ENCODE assay signal across 29 mouse cellular contexts in the genomic region with DNA sequence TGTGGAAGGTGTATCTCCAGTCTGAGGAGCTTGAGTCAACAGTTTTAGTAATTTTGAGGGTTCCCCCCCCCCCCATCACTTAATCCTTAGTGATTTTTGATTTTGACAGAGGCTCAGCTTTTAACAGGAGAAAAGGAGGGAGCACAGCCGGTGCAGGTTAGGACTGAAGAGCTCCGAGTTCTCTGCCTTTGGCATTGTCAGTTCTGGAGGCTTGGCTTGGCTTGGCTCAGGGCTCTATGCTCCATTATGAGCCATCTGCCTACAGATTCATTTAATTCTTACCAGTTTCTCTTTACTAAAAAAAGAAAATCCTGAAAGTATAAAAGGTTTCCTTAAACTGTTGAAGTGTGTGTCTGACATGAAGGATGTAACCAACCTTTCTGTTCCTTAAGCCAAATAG. TPM values are rescaled to one million over a fixed set of nuclear protein-coding genes. Genes with fewer than 3 reads are reported as not detected.
DNase-seq lines count a peak whose midpoint lies in the region; ATAC-seq and TF ChIP-seq lines count a peak whose summit lies in the region.
"Had no signal": no experiment of that assay in that cellular context is flagged by ENCODE, and none has a peak within 500 bp of the region (broad histone marks: within the 10 kb centered on the region; RNA-seq: fewer than 3 reads in every experiment).

No protein-coding gene starts in this region.

- WGBS in forebrain, postnatal 0 days = 71% methylated on average over 2 of the region's 2 CpGs
- WGBS in forebrain, embryonic 13.5 days = 94% methylated on average over 2 of the region's 2 CpGs
- 89% methylated on average over 2 of the region's 2 CpGs for WGBS in midbrain, embryonic 10.5 days

- H3K4me3 ChIP-seq in forebrain, postnatal 0 days (ENCODE audit: low read depth, low read length) = no peak overlapping the region
- no peak overlapping the region for H3K4me3 ChIP-seq in forebrain, embryonic 13.5 days
- no peak overlapping the region for H3K4me3 ChIP-seq in midbrain, embryonic 10.5 days
- H3K4me3 ChIP-seq: erythroblast, embryonic 14.5 days; heart, embryonic 10.5 days; heart, embryonic 15.5 days; hindbrain, embryonic 12.5 days had no signal

- H3K27ac ChIP-seq in forebrain, postnatal 0 days (ENCODE audit: low read depth, low read length) = 0 out of 2 replicates have a peak overlapping the region, but pooled peaks have one; percentile 35
- H3K27ac ChIP-seq in forebrain, embryonic 13.5 days = no peak overlapping the region
- no peak overlapping the region for H3K27ac ChIP-seq in midbrain, embryonic 10.5 days (replicated peaks)
- H3K27ac ChIP-seq: heart, embryonic 10.5 days; heart, embryonic 15.5 days; hindbrain, embryonic 12.5 days; liver, embryonic 14.5 days had no signal

- H3K27me3 ChIP-seq in forebrain, postnatal 0 days (ENCODE audit: insufficient read depth, low read length) = no peaks in the 10 kb centered on the region
- no peaks in the 10 kb centered on the region for H3K27me3 ChIP-seq in forebrain, embryonic 13.5 days
- no peaks in the 10 kb centered on the region for H3K27me3 ChIP-seq in midbrain, embryonic 10.5 days (ENCODE audit: low read depth, poor library complexity, severe bottlenecking)
- H3K27me3 ChIP-seq: heart, embryonic 15.5 days; hindbrain, embryonic 12.5 days; Patski had no signal

- no peaks in the 10 kb centered on the region for H3K9me3 ChIP-seq in forebrain, postnatal 0 days (ENCODE audit: low read length)
- H3K9me3 ChIP-seq in forebrain, embryonic 13.5 days (replicated peaks) = no peaks in the 10 kb centered on the region
- H3K9me3 ChIP-seq in midbrain, embryonic 10.5 days (replicated peaks) = no peaks in the 10 kb centered on the region
- H3K9me3 ChIP-seq: heart, embryonic 10.5 days; heart, embryonic 15.5 days; hindbrain, embryonic 12.5 days had no signal

- TF ChIP-seq CTCF in forebrain, postnatal 0 days (IDR thresholded peaks at IDR 0.05; ENCODE audit: low read depth) = no peak

- DNase-seq in forebrain, postnatal 0 days = peak; percentile 20
- DNase-seq in brain, adult 2 months (ENCODE audit: low read depth, low spot score) = peak; percentile 78
- DNase-seq in cerebellum, adult 11-12 months = peak; percentile 55
- peak; percentile 69 for DNase-seq in cerebellum, adult 9-11 months
- no peak for DNase-seq in midbrain, embryonic 10.5 days (ENCODE audit: low spot score)
- DNase-seq in right cerebral cortex, adult 18-20 months = no peak
- no peak for DNase-seq in gastrocnemius, postnatal 4 days (ENCODE audit: low spot score in 2 of 2)
- DNase-seq: adrenal gland, postnatal 10 days; gastrocnemius, postnatal 10 days; heart, postnatal 36 days; kidney, adult 11 months; kidney, postnatal 25 days; layer of hippocampus, postnatal 36 days; liver; lung, adult 2 months; lung, postnatal 14 days; thymus, adult 2 months; thymus, postnatal 36 days had no signal

- H3K9ac ChIP-seq in forebrain, postnatal 0 days = no peak overlapping the region
- H3K9ac ChIP-seq in forebrain, embryonic 13.5 days = no peak overlapping the region
- H3K9ac ChIP-seq: heart, embryonic 15.5 days; hindbrain, embryonic 12.5 days; liver, embryonic 14.5 days had no signal

- H3K4me2 ChIP-seq in forebrain, postnatal 0 days (ENCODE audit: low read depth) = no peak overlapping the region
- H3K4me2 ChIP-seq in forebrain, embryonic 13.5 days = no peak overlapping the region
- H3K4me2 ChIP-seq: heart, embryonic 15.5 days; hindbrain, embryonic 12.5 days had no signal

- H3K36me3 ChIP-seq in forebrain, postnatal 0 days (ENCODE audit: insufficient read depth) = peaks cover 7% of the 10 kb centered on the region; the same call in 1 of the 2 replicates
- peaks cover 7% of the 10 kb centered on the region for H3K36me3 ChIP-seq in forebrain, embryonic 13.5 days (ENCODE audit: poor library complexity, severe bottlenecking)
- H3K36me3 ChIP-seq in midbrain, embryonic 10.5 days = peaks cover 23% of the 10 kb centered on the region
- H3K36me3 ChIP-seq: heart, embryonic 15.5 days had no signal

- no peaks in the 10 kb centered on the region for H3K4me1 ChIP-seq in forebrain, postnatal 0 days (ENCODE audit: insufficient read depth)
- peaks cover 14% of the 10 kb centered on the region for H3K4me1 ChIP-seq in forebrain, embryonic 13.5 days
- peaks cover 4% of the 10 kb centered on the region; the same call in 1 of the 2 replicates for H3K4me1 ChIP-seq in midbrain, embryonic 10.5 days

- ATAC-seq in forebrain, postnatal 0 days = peak; percentile 60
- ATAC-seq in forebrain, embryonic 13.5 days = no peak
- ATAC-seq: forebrain, embryonic 14.5 days; midbrain, embryonic 16.5 days; Patski had no signal

RNA-seq across cellular contexts. Expression of a gene that starts 9.2 kb away (rescaled TPM):
- 27.2 and 27.4 TPM in 2 replicates for total RNA-seq in forebrain, postnatal 0 days (2014; rRNA removed)
- polyA plus RNA-seq in forebrain, postnatal 0 days (2015; fragmentation: Nextera tagmentation; extraction: Ambion mirVana) = 17.8 and 20.6 TPM in 2 replicates
- polyA plus RNA-seq in forebrain, embryonic 13.5 days (2015; fragmentation: Nextera tagmentation; extraction: Ambion mirVana) = 11.3 and 14.1 TPM in 2 replicates
- polyA plus RNA-seq in midbrain, embryonic 10.5 days (2016; fragmentation: Nextera tagmentation; extraction: Ambion mirVana) = 7.2 and 7.9 TPM in 2 replicates
- 1 to 10 TPM; 6.2 to 6.5 TPM for total RNA-seq in gastrocnemius, postnatal 4 days (2021)
- total RNA-seq: MEL had no signal
- polyA plus RNA-seq: erythroblast, embryonic 14.5 days had no signal

RNA-seq across cellular contexts. Expression of a gene that starts 48.8 kb away (rescaled TPM):
- total RNA-seq in forebrain, postnatal 0 days (2014; rRNA removed) = 0.81 and 0.92 TPM in 2 replicates
- 0.21 and 0.24 TPM in 2 replicates for polyA plus RNA-seq in forebrain, postnatal 0 days (2015; fragmentation: Nextera tagmentation; extraction: Ambion mirVana)
- 0.45 and 0.56 TPM in 2 replicates for polyA plus RNA-seq in forebrain, embryonic 13.5 days (2015; fragmentation: Nextera tagmentation; extraction: Ambion mirVana)
- 0.39 and 0.58 TPM in 2 replicates for polyA plus RNA-seq in midbrain, embryonic 10.5 days (2016; fragmentation: Nextera tagmentation; extraction: Ambion mirVana)
- under 1 TPM; 0.21 to 0.22 TPM for total RNA-seq in gastrocnemius, postnatal 4 days (2021)
- total RNA-seq: granulocyte monocyte progenitor cell, adult 5-6 weeks; MEL had no signal
- polyA plus RNA-seq: erythroblast, embryonic 14.5 days had no signal

RNA-seq across cellular contexts. Expression of a gene that starts 52.6 kb away (rescaled TPM):
- total RNA-seq in forebrain, postnatal 0 days (2014; rRNA removed) = 10.8 and 10.9 TPM in 2 replicates
- 3.9 and 4.8 TPM in 2 replicates for polyA plus RNA-seq in forebrain, postnatal 0 days (2015; fragmentation: Nextera tagmentation; extraction: Ambion mirVana)
- polyA plus RNA-seq in forebrain, embryonic 13.5 days (2015; fragmentation: Nextera tagmentation; extraction: Ambion mirVana) = 8.1 and 8.4 TPM in 2 replicates
- polyA plus RNA-seq in midbrain, embryonic 10.5 days (2016; fragmentation: Nextera tagmentation; extraction: Ambion mirVana) = 11.8 and 12.0 TPM in 2 replicates
- total RNA-seq in gastrocnemius, postnatal 4 days (2021) = 1 to 10 TPM; 2.0 to 2.5 TPM
- total RNA-seq: MEL had no signal
- polyA plus RNA-seq: erythroblast, embryonic 14.5 days had no signal

Comparison
In these comparisons a context has a peak if more than half of its experiments do, and no peak if none do; other contexts are left out.
1. DNase-seq: peak in forebrain, postnatal 0 days (single experiment), brain, adult 2 months (single experiment), cerebellum, adult 11-12 months (single experiment) and cerebellum, adult 9-11 months (single experiment); none in midbrain, embryonic 10.5 days (single experiment), right cerebral cortex, adult 18-20 months (single experiment) and gastrocnemius, postnatal 4 days (0 of 2).